Mouse (Mus musculus): ENCODE results near the gene 1700021F05Rik.

Gene 1700021F05Rik

GRCm38 (mm10) chr10:43540442-43541152 is at the start of gene 1700021F05Rik:
1700021F05Rik (minus strand) TSS chr10:43540994.
- peak; percentile 97 for DNase-seq

GRCm38 (mm10) chr10:43588470-43589177 is 47.8 kb upstream of the 1700021F05Rik start:
- no peak for DNase-seq

- DNase-seq, result no peak
These were observed 43.7 kb upstream of the 1700021F05Rik start for GRCm38 (mm10) chr10:43584538-43584937.

GRCm38 (mm10) chr10:43581260-43581659 is 40.5 kb upstream of the 1700021F05Rik start:
- no peak for DNase-seq

GRCm38 (mm10) chr10:43580649-43581078 is 39.9 kb upstream of the 1700021F05Rik start:
- DNase-seq, result peak; percentile 43

GRCm38 (mm10) chr10:43579381-43580261 is 38.8 kb upstream of the 1700021F05Rik start:
- peak; percentile 73 for DNase-seq

GRCm38 (mm10) chr10:43578754-43579380 is 38.1 kb upstream of the 1700021F05Rik start:
- peak; percentile 83 for DNase-seq

GRCm38 (mm10) chr10:43578366-43578753 is 37.6 kb upstream of the 1700021F05Rik start:
- peak; percentile 59 for DNase-seq

- DNase-seq, result no peak
These were observed 37.2 kb upstream of the 1700021F05Rik start, which contains the start of gene Cd24a for GRCm38 (mm10) chr10:43577997-43578331. Cd24a (plus strand) TSS chr10:43578284.

- DNase-seq, result no peak
These were observed 36.7 kb upstream of the 1700021F05Rik start for GRCm38 (mm10) chr10:43577299-43577996.

- DNase-seq, result peak; percentile 93
These were observed 34.2 kb upstream of the 1700021F05Rik start for GRCm38 (mm10) chr10:43574956-43575355.

GRCm38 (mm10) chr10:43574352-43574751 is 33.6 kb upstream of the 1700021F05Rik start:
- DNase-seq, result no peak

GRCm38 (mm10) chr10:43561311-43561710 is 20.5 kb upstream of the 1700021F05Rik start:
- DNase-seq, result no peak

GRCm38 (mm10) chr10:43560765-43561164 is 20.0 kb upstream of the 1700021F05Rik start:
- DNase-seq, result no peak

- DNase-seq, result no peak
These were observed 18.5 kb upstream of the 1700021F05Rik start for GRCm38 (mm10) chr10:43559313-43559712.

- DNase-seq, result no peak
These were observed 16.9 kb upstream of the 1700021F05Rik start for GRCm38 (mm10) chr10:43557630-43558165.

- no peak for DNase-seq
These were observed 10.6 kb upstream of the 1700021F05Rik start for GRCm38 (mm10) chr10:43551388-43551787.

GRCm38 (mm10) chr10:43550923-43551322 is 10.1 kb upstream of the 1700021F05Rik start:
- no peak for DNase-seq

- DNase-seq, result no peak
These were observed 8.6 kb upstream of the 1700021F05Rik start for GRCm38 (mm10) chr10:43549411-43549810.

- DNase-seq, result no peak
These were observed 355 bp upstream of the 1700021F05Rik start for GRCm38 (mm10) chr10:43541153-43541544.

GRCm38 (mm10) chr10:43539746-43540310 is 966 bp downstream of the 1700021F05Rik start:
- no peak for DNase-seq

All from right cerebral cortex, postnatal 4 days (tissue).